Mouse (Mus musculus) heart, postnatal 0 days (tissue): ENCODE measurements around the gene Knop1. TPM values are rescaled to one million over a fixed set of nuclear protein-coding genes. Genes with fewer than 3 reads are reported as not detected.

Experiments
- ATAC-seq: fragments of 200-750 bp; cut with Nextera tagmentation; 2 replicates; pipeline ENCODE4 v1.8.0; 2017; ENCODE audit warnings: low read depth, moderate number of reproducible peaks, moderate library complexity; ENCODE audit not compliant: insufficient read depth
- DNase-seq: peaks from one replicate; pipeline ENCODE4 v3.0.0-alpha.2; 2016; ENCODE audit warnings: low spot score
- H3K27ac ChIP-seq: fragments of 300-500 bp; sonication (generic); 2 replicates; pipeline ENCODE4 v1.5.1; 2014; ENCODE audit warnings: low read depth, mild to moderate bottlenecking
- H3K27me3 ChIP-seq: fragments of 300-500 bp; sonication (generic); 2 replicates; pipeline ENCODE4 v1.6.1; 2014; ENCODE audit warnings: low read length, mixed read lengths; ENCODE audit not compliant: control insufficient read depth, insufficient read depth
- H3K36me3 ChIP-seq: fragments of 300-500 bp; sonication (generic); replicated peaks from 2 replicates; pipeline ENCODE4 v1.6.1; 2014; ENCODE audit warnings: low read length, mixed read lengths; ENCODE audit not compliant: control insufficient read depth, insufficient read depth
- H3K4me1 ChIP-seq: fragments of 300-500 bp; sonication (generic); 2 replicates; pipeline ENCODE4 v1.6.1; 2014; ENCODE audit warnings: antibody characterized with exemption; ENCODE audit not compliant: control insufficient read depth, insufficient read depth
- H3K4me2 ChIP-seq: fragments of 300-500 bp; sonication (generic); 2 replicates; pipeline ENCODE4 v1.6.1; 2014; ENCODE audit warnings: low read depth, mild to moderate bottlenecking, low read length, moderate library complexity
- H3K4me3 ChIP-seq: fragments of 300-500 bp; sonication (generic); 2 replicates; pipeline ENCODE4 v1.5.1; 2014; ENCODE audit warnings: low read depth, low read length
- H3K9ac ChIP-seq: fragments of 300-500 bp; sonication (generic); replicated peaks from 2 replicates; pipeline ENCODE4 v1.6.1; 2014; ENCODE audit warnings: low read depth, low read length, mixed read lengths
- H3K9me3 ChIP-seq: fragments of 300-500 bp; sonication (generic); replicated peaks from 2 replicates; pipeline ENCODE4 v1.6.1; 2016; ENCODE audit warnings: low read length; ENCODE audit not compliant: control insufficient read depth
- CTCF ChIP-seq: IDR thresholded peaks from 2 replicates; pipeline ENCODE4 v1.5.1; 2016; ENCODE audit warnings: antibody characterized with exemption, control low read depth, low read depth
- EP300 ChIP-seq: IDR thresholded peaks from 2 replicates; pipeline ENCODE4 v1.6.1; 2016; ENCODE audit warnings: antibody characterized with exemption, low read depth
- WGBS: fragments of 180-500 bp; shearing (Covaris S2); extraction: QIAGEN DNeasy Blood & Tissue Kit; methylation state at CpG from one replicate; pipeline ENCODE4 v1.1.7; 2014; 5-methylcytosine and 5-hydroxymethylcytosine counted together
- polyA plus RNA-seq: library from polyadenylated mRNA; unstranded; fragments of >200 nt; fragmentation: Nextera tagmentation; extraction: Ambion mirVana; gene quantifications from 2 replicates; pipeline ENCODE4 v1.2.1, GENCODE M21; 2015
- total RNA-seq: library from RNA; depleted of rRNA; stranded (reverse); fragments of >200 nt; gene quantifications from 2 replicates; pipeline ENCODE4 v1.2.3, GENCODE M21; 2014; ENCODE audit warnings: low replicate concordance

Gene Knop1
- total and polyA plus RNA-seq, 2 experiments from 2014 or later, result 11.9 to 40.3 TPM

- no peak for TF ChIP-seq CTCF
- no peak for TF ChIP-seq EP300
- Histone ChIP-seq H3K36me3 (peaks cover 72% of the 10 kb centered on the region), H3K9ac (no peak overlapping the region), H3K9me3 (no peaks in the 10 kb centered on the region), H3K4me3 (no peak overlapping the region), H3K4me1 (peaks cover 25% of the 10 kb centered on the region), H3K27me3 (no peaks in the 10 kb centered on the region), H3K4me2 (no peak overlapping the region), H3K27ac (no peak overlapping the region)
- 89% methylated on average over 4 of the region's 4 CpGs for WGBS
- DNase-seq (no peak), ATAC-seq (no peak)
These were observed 9.7 kb downstream of the Knop1 start for GRCm38 (mm10) chr7:118846329-118846728.

- Histone ChIP-seq H3K9me3 (no peaks in the 10 kb centered on the region), H3K4me3 (no peak overlapping the region), H3K4me2 (no peak overlapping the region), H3K36me3 (peaks cover 76% of the 10 kb centered on the region), H3K27ac (no peak overlapping the region), H3K4me1 (peaks cover 19% of the 10 kb centered on the region), H3K27me3 (no peaks in the 10 kb centered on the region), H3K9ac (no peak overlapping the region)
- 44% methylated on average over 5 of the region's 5 CpGs for WGBS
- DNase-seq, result no peak
- no peak for TF ChIP-seq CTCF
- no peak for ATAC-seq
These were observed 10.9 kb downstream of the Knop1 start for GRCm38 (mm10) chr7:118845141-118845540.

- Histone ChIP-seq H3K4me1 (no peaks in the 10 kb centered on the region; the same call in 1 of the 2 replicates), H3K27me3 (no peaks in the 10 kb centered on the region), H3K4me2 (no peak overlapping the region), H3K36me3 (peaks cover 80% of the 10 kb centered on the region), H3K9ac (no peak overlapping the region), H3K27ac (no peak overlapping the region), H3K9me3 (no peaks in the 10 kb centered on the region), H3K4me3 (no peak overlapping the region)
- no peak for ATAC-seq
- DNase-seq, result no peak
- TF ChIP-seq EP300, result no peak
- no peak for TF ChIP-seq CTCF
- 56% methylated on average over 4 of the region's 4 CpGs for WGBS
These were observed 13.1 kb downstream of the Knop1 start for GRCm38 (mm10) chr7:118842938-118843337.

GRCm38 (mm10) chr7:118841796-118842195 lies 14.3 kb downstream of the Knop1 start:
- Histone ChIP-seq H3K4me3 (no peak overlapping the region), H3K9ac (no peak overlapping the region), H3K27ac (peak overlapping the region; percentile 32; the same call in 1 of the 2 replicates), H3K4me2 (no peak overlapping the region), H3K4me1 (no peaks in the 10 kb centered on the region; the same call in 1 of the 2 replicates), H3K27me3 (no peaks in the 10 kb centered on the region), H3K9me3 (no peaks in the 10 kb centered on the region), H3K36me3 (peaks cover 81% of the 10 kb centered on the region)
- TF ChIP-seq CTCF, result 0 out of 2 replicates have a peak, but pooled peaks have one; percentile 6
- no peak for TF ChIP-seq EP300
- 21% methylated on average over 1 of the region's 1 CpGs for WGBS
- ATAC-seq (peak; percentile 51; the same call in 1 of the 2 replicates), DNase-seq (no peak)

GRCm38 (mm10) chr7:118841030-118841745 lies 14.9 kb downstream of the Knop1 start:
- Histone ChIP-seq H3K9me3 (no peaks in the 10 kb centered on the region), H3K27ac (peak overlapping the region; percentile 32), H3K9ac (no peak overlapping the region), H3K4me3 (no peak overlapping the region), H3K36me3 (peaks cover 81% of the 10 kb centered on the region), H3K4me2 (no peak overlapping the region), H3K4me1 (no peaks in the 10 kb centered on the region; the same call in 1 of the 2 replicates), H3K27me3 (no peaks in the 10 kb centered on the region)
- no peak; the same call in 1 of the 2 replicates for ATAC-seq
- 42% methylated on average over 8 of the region's 8 CpGs for WGBS
- no peak for DNase-seq
- TF ChIP-seq EP300 (no peak), CTCF (no peak)

- H3K9ac ChIP-seq, result no peak overlapping the region
- H3K4me1 ChIP-seq, result no peaks in the 10 kb centered on the region; the same call in 1 of the 2 replicates
- ATAC-seq, result no peak
- TF ChIP-seq CTCF, result no peak
- TF ChIP-seq EP300, result no peak
- H3K27me3 ChIP-seq, result no peaks in the 10 kb centered on the region
- WGBS, result 76% methylated on average over 5 of the region's 5 CpGs
- no peaks in the 10 kb centered on the region for H3K9me3 ChIP-seq
- no peak overlapping the region for H3K4me2 ChIP-seq
- H3K4me3 ChIP-seq, result no peak overlapping the region
- H3K36me3 ChIP-seq, result peaks cover 79% of the 10 kb centered on the region
- H3K27ac ChIP-seq, result no peak overlapping the region
- DNase-seq, result no peak
These were observed 18.2 kb downstream of the Knop1 start for GRCm38 (mm10) chr7:118837901-118838300.
